Mouse (Mus musculus): ENCODE data around the gene Prss46. TPM values are rescaled to one million over a fixed set of nuclear protein-coding genes. Genes with fewer than 3 reads are reported as not detected.
A peak's percentile ranks its signal among the peaks of the same experiment; 100 is the strongest.

Prss46 gene
- polyA plus RNA-seq, 1 experiment: 0.11 TPM

DNA sequence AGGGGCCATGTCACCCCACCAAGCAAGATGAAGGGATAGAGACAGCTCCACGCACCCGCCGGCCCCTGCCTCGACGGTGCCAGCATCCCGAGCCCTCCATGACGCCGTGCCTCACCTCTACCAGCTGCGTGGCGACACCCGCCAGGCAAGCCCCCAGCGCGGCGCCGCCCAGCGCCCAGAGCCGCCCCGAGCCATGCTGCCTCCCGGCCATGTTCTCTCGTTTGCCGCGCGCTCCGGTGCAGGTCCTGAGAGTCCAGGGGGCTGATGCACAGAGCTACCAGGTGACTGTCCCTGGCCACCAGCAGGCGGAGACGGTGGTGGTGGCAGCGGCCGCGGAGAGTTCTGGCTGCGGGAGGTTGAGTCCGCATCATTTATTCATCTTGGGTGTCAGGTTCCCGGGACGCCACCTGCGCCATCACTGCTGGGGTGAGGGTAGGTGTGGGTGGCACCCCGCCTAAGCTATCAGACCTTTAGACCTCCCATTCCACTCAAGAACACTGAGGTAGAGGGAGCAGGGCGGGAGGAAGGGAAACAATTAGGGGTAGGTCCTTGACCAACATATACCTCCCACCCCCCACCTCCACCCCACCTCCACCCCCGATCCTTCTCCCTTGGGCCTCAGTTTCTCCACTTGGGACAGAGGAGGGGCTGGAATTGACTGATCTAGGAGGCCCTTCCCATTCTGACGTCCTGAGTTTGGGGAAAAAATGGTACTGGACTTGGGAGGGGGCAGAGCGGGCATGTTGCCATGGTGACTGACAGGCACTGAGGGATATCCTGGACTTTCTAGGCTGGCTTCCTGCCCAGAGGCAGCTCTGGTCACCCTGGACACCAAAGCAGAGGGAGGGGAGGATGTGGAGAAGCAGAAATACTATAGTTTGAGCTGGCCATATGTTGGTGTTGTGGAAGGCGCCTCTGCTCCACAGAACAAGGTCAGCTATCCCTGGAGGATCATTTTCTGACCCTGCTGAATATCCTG, 29.7 kb downstream of the Prss46 start:
- Histone ChIP-seq H3K79me2 (ENCODE audit: control insufficient read depth, insufficient read depth) (no peaks in the 10 kb centered on the region), H3K27me3 (ENCODE audit: control insufficient read depth, insufficient read depth, insufficient read length) (peaks cover 12% of the 10 kb centered on the region), H3K4me3 (no peak overlapping the region), H3K36me3 (ENCODE audit: control insufficient read depth, insufficient read depth) (no peaks in the 10 kb centered on the region), H3ac (ENCODE audit: control insufficient read depth, insufficient read length) (no peak overlapping the region), H3K4me2 (ENCODE audit: low read depth) (no peak overlapping the region)
- TF ChIP-seq MYOG (IDR thresholded peaks at IDR 0.05; ENCODE audit: control insufficient read depth in 1 of 3, insufficient read depth in 1 of 3, insufficient read length in 2 of 3, low read depth in 2 of 3) (no peak), MYOD1 (IDR thresholded peaks at IDR 0.05; ENCODE audit: control insufficient read depth in 1 of 3, insufficient read length in 2 of 3, low read depth in 2 of 3) (no peak), MAX (IDR thresholded peaks at IDR 0.05; ENCODE audit: low read depth) (no peak), TCF3 (IDR thresholded peaks at IDR 0.05; ENCODE audit: insufficient read length, low read depth) (no peak), E2F4 (IDR thresholded peaks at IDR 0.05; ENCODE audit: insufficient read depth) (no peak), USF1 (IDR thresholded peaks at IDR 0.05; ENCODE audit: low read depth) (no peak), SRF (IDR thresholded peaks at IDR 0.05; ENCODE audit: control insufficient read depth, insufficient read length, low read depth) (no peak), TCF12 (IDR thresholded peaks at IDR 0.05; ENCODE audit: insufficient read depth, poor library complexity, severe bottlenecking) (no peak)

DNA sequence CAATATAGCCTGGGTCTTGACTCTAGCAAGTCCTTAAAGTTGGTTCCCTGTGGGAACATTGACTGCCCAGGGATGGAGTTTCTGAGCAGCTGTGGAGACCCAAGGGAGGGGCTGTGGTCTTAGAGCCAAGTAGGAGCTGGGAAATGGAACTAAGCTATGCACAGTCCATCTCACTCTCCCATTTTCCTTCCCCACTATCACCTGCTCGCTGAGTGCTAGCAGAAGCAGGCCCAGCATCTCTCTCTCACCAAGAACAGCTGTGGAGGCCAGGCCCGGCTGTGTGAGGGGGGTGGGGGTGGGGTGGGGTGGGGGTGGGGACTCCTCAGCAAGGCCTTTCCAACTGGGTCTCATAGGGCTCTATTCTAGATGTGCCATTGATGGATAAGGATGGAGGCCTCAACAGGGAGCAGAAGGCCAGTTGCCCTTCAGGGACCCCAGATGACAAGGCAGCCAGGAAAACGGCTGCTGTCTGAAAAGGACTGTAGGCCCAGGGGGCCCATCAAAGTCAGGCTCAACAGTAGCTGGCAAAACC, 30.4 kb downstream of the Prss46 start:
- Histone ChIP-seq H3K36me3 (ENCODE audit: control insufficient read depth, insufficient read depth) (no peaks in the 10 kb centered on the region), H3K4me2 (ENCODE audit: low read depth) (no peak overlapping the region), H3K4me3 (no peak overlapping the region), H3ac (ENCODE audit: control insufficient read depth, insufficient read length) (no peak overlapping the region), H3K27me3 (ENCODE audit: control insufficient read depth, insufficient read depth, insufficient read length) (peaks cover 16% of the 10 kb centered on the region), H3K79me2 (ENCODE audit: control insufficient read depth, insufficient read depth) (no peaks in the 10 kb centered on the region)
- peak in 1 of 3 experiments; percentile 57 for TF ChIP-seq MYOD1 (IDR thresholded peaks at IDR 0.05; ENCODE audit: control insufficient read depth in 1 of 3, insufficient read length in 2 of 3, low read depth in 2 of 3)
- TF ChIP-seq MYOG (IDR thresholded peaks at IDR 0.05; ENCODE audit: control insufficient read depth in 1 of 3, insufficient read depth in 1 of 3, insufficient read length in 2 of 3, low read depth in 2 of 3): peak in 2 of 3 experiments; percentile 26 to 64
- no peak for TF ChIP-seq MAX (IDR thresholded peaks at IDR 0.05; ENCODE audit: low read depth)

DNA sequence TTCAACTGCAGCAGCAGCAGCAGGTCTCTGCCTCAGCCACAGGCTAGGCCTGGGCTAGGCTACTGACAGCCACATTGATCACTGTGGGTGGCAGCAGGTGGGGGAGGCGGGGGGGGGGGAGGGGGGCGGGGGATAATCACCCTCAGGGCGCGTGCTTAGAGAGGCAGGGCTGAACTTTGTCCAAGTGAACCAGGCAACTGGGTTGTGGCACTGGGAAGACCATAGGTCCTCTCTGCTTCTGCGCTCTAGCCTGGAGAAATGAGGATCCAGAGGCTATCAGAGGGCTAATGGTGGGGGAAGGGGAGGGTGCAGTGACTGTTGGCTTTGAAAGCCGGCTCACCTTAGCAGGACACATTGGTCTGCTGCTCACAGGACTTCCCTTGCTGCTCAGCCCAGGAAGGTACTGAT, 31.0 kb downstream of the Prss46 start:
- Histone ChIP-seq H3K79me2 (ENCODE audit: control insufficient read depth, insufficient read depth) (no peaks in the 10 kb centered on the region), H3K4me2 (ENCODE audit: low read depth) (no peak overlapping the region), H3ac (ENCODE audit: control insufficient read depth, insufficient read length) (no peak overlapping the region), H3K36me3 (ENCODE audit: control insufficient read depth, insufficient read depth) (no peaks in the 10 kb centered on the region), H3K4me3 (no peak overlapping the region), H3K27me3 (ENCODE audit: control insufficient read depth, insufficient read depth, insufficient read length) (peaks cover 22% of the 10 kb centered on the region)
- no peak for TF ChIP-seq POLR2A (IDR thresholded peaks at IDR 0.05; ENCODE audit: insufficient read length, low read depth)
- no peak for TF ChIP-seq REST (IDR thresholded peaks at IDR 0.05; ENCODE audit: insufficient read depth, insufficient read length)
- no peak for TF ChIP-seq USF1 (IDR thresholded peaks at IDR 0.05; ENCODE audit: low read depth)
- TF ChIP-seq MAX (IDR thresholded peaks at IDR 0.05; ENCODE audit: low read depth): no peak
- TF ChIP-seq E2F4 (IDR thresholded peaks at IDR 0.05; ENCODE audit: insufficient read depth): no peak
- no peak for TF ChIP-seq MYOD1 (IDR thresholded peaks at IDR 0.05; ENCODE audit: control insufficient read depth in 1 of 3, insufficient read length in 2 of 3, low read depth in 2 of 3)
- TF ChIP-seq TCF3 (IDR thresholded peaks at IDR 0.05; ENCODE audit: insufficient read length, low read depth): no peak
- TF ChIP-seq MYOG (IDR thresholded peaks at IDR 0.05; ENCODE audit: control insufficient read depth in 1 of 3, insufficient read depth in 1 of 3, insufficient read length in 2 of 3, low read depth in 2 of 3): no peak
- no peak for TF ChIP-seq CEBPB (IDR thresholded peaks at IDR 0.05; ENCODE audit: insufficient read depth, poor library complexity, severe bottlenecking)
- TF ChIP-seq POLR2AphosphoS2 (IDR thresholded peaks at IDR 0.05; ENCODE audit: insufficient read length, low read depth): no peak
- TF ChIP-seq SRF (IDR thresholded peaks at IDR 0.05; ENCODE audit: control insufficient read depth, insufficient read length, low read depth): no peak
- TF ChIP-seq TCF12 (IDR thresholded peaks at IDR 0.05; ENCODE audit: insufficient read depth, poor library complexity, severe bottlenecking): no peak

DNA sequence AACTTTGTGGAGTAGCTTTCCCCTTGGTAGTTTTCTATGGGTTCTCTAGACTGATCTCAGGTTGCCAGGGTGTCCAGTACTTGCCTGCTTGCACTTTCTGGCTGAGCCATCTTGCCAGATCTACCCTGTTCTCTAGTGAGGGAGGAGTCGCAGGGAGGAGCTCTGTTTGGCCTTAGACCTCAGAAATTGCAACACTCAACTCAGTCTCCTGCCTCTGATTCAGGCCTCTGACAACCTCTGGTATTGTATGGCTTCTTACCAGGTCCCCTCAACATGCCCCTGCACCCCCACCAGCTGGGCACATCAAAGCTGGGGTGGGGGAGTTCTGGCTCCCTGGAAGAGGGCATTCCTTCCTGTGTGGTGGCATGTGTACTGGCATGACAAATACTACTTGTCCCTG, 33.0 kb downstream of the Prss46 start:
- peaks cover 22% of the 10 kb centered on the region for H3K27me3 ChIP-seq (ENCODE audit: control insufficient read depth, insufficient read depth, insufficient read length)
- no peak overlapping the region for H3ac ChIP-seq (ENCODE audit: control insufficient read depth, insufficient read length)
- no peak for TF ChIP-seq MAX (IDR thresholded peaks at IDR 0.05; ENCODE audit: low read depth)

DNA sequence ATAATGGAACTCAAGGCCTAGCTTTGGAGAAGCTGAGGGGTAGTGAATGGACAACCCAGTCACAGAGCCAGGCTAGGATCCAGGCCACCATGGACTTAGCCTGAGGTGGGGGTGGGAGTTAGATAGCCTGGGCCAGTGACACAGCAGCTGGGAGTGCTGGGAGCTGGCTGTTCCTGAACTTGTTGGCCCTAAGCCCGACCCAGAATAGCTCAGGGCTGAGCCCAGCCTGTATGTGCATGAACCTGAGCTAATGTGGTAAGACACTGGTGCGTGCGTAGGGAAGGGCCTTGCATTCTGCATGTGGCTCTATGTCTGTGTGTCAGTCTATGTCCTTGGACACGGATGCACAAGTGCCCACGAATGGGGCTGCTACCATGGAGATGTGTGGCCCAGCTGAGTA, 33.6 kb downstream of the Prss46 start:
- TF ChIP-seq POLR2A (IDR thresholded peaks at IDR 0.05; ENCODE audit: insufficient read length, low read depth) (no peak), TCF3 (IDR thresholded peaks at IDR 0.05; ENCODE audit: insufficient read length, low read depth) (no peak), MYOG (IDR thresholded peaks at IDR 0.05; ENCODE audit: control insufficient read depth in 1 of 3, insufficient read depth in 1 of 3, insufficient read length in 2 of 3, low read depth in 2 of 3) (peak in 2 of 3 experiments; percentile 6 to 64), POLR2AphosphoS2 (IDR thresholded peaks at IDR 0.05; ENCODE audit: insufficient read length, low read depth) (no peak), SRF (IDR thresholded peaks at IDR 0.05; ENCODE audit: control insufficient read depth, insufficient read length, low read depth) (no peak), REST (IDR thresholded peaks at IDR 0.05; ENCODE audit: insufficient read depth, insufficient read length) (no peak), MYOD1 (IDR thresholded peaks at IDR 0.05; ENCODE audit: control insufficient read depth in 1 of 3, insufficient read length in 2 of 3, low read depth in 2 of 3) (peak in 1 of 3 experiments; percentile 67), CEBPB (IDR thresholded peaks at IDR 0.05; ENCODE audit: insufficient read depth, poor library complexity, severe bottlenecking) (no peak), MAX (IDR thresholded peaks at IDR 0.05; ENCODE audit: low read depth) (no peak), E2F4 (IDR thresholded peaks at IDR 0.05; ENCODE audit: insufficient read depth) (no peak), USF1 (IDR thresholded peaks at IDR 0.05; ENCODE audit: low read depth) (no peak), TCF12 (IDR thresholded peaks at IDR 0.05; ENCODE audit: insufficient read depth, poor library complexity, severe bottlenecking) (no peak)
- Histone ChIP-seq H3K4me2 (ENCODE audit: low read depth) (no peak overlapping the region), H3ac (ENCODE audit: control insufficient read depth, insufficient read length) (no peak overlapping the region), H3K27me3 (ENCODE audit: control insufficient read depth, insufficient read depth, insufficient read length) (peaks cover 20% of the 10 kb centered on the region), H3K79me2 (ENCODE audit: control insufficient read depth, insufficient read depth) (no peaks in the 10 kb centered on the region), H3K4me3 (no peak overlapping the region), H3K36me3 (ENCODE audit: control insufficient read depth, insufficient read depth) (no peaks in the 10 kb centered on the region)

More for the DNA sequence above, 33.0 kb downstream of the Prss46 start:
- Histone ChIP-seq H3K79me2 (ENCODE audit: control insufficient read depth, insufficient read depth) (no peaks in the 10 kb centered on the region), H3K4me2 (ENCODE audit: low read depth) (no peak overlapping the region), H3K4me3 (no peak overlapping the region), H3K36me3 (ENCODE audit: control insufficient read depth, insufficient read depth) (no peaks in the 10 kb centered on the region)
